In genomic region chr3:105052937-105053697, GRCm38 (mm10) we compare ENCODE assay signal across 8 mouse cellular contexts. TPM values are rescaled to one million over a fixed set of nuclear protein-coding genes. Genes with fewer than 3 reads are reported as not detected.
A peak's percentile ranks its signal among the peaks of the same experiment; 100 is the strongest.
DNase-seq lines count a peak whose midpoint lies in the region; ATAC-seq and TF ChIP-seq lines count a peak whose summit lies in the region.

Cttnbp2nl (minus strand) TSS chr3:105053146.

- H3ac ChIP-seq in C2C12 (ENCODE audit: control insufficient read depth, insufficient read length, low read depth), result peak within 1 kb of the TSS; percentile 84

- H3K79me2 ChIP-seq in C2C12 (ENCODE audit: control insufficient read depth, insufficient read depth), result peaks cover 46% of the 10 kb centered on the region

- peak within 1 kb of the TSS; percentile 47 to 93 for H3K27ac ChIP-seq in heart, embryonic 14.5 days (replicated peaks in 1 of 2; ENCODE audit: control insufficient read depth in 1 of 2, insufficient read depth in 1 of 2, low read depth in 2 of 2, low read length in 2 of 2)
- no peak within 1 kb of the TSS for H3K27ac ChIP-seq in liver, embryonic 13.5 days
- peak within 1 kb of the TSS; percentile 91 for H3K27ac ChIP-seq in stomach, postnatal 0 days (replicated peaks)

- DNase-seq in brain, adult 2 months (ENCODE audit: low read depth, low spot score), result peak; percentile 100
- peak; percentile 93 for DNase-seq in fibroblast of lung, adult 2 months (ENCODE audit: low read depth)
- DNase-seq in kidney, postnatal 14 days, result peak; percentile 99
- peak; percentile 76 for DNase-seq in liver, embryonic 13.5 days
- peak; percentile 94 for DNase-seq in neural tube, embryonic 10.5 days (ENCODE audit: extremely low spot score, low spot score)
- peak; percentile 98 for DNase-seq in stomach, postnatal 0 days (ENCODE audit: low spot score)

- peaks cover 41% of the 10 kb centered on the region for H3K79me3 ChIP-seq in C2C12 (ENCODE audit: low read depth)

- H3K4me2 ChIP-seq in heart, embryonic 14.5 days (ENCODE audit: low read length), result peak within 1 kb of the TSS; percentile 82
- H3K4me2 ChIP-seq in liver, embryonic 13.5 days, result peak within 1 kb of the TSS; percentile 71
- peak within 1 kb of the TSS; percentile 76 for H3K4me2 ChIP-seq in stomach, postnatal 0 days (replicated peaks; ENCODE audit: low read depth)

- TF ChIP-seq CTCF in C2C12 (IDR thresholded peaks at IDR 0.05; ENCODE audit: control insufficient read depth, insufficient read depth, insufficient read length), result no peak
- peak; percentile 20; the same call in 1 of the 2 replicates for TF ChIP-seq CTCF in stomach, postnatal 0 days (IDR thresholded peaks at IDR 0.05; ENCODE audit: low read depth)

- no peaks in the 10 kb centered on the region for H3K36me3 ChIP-seq in C2C12 (ENCODE audit: control insufficient read depth, insufficient read depth)
- H3K36me3 ChIP-seq in heart, embryonic 14.5 days (ENCODE audit: control insufficient read depth, insufficient read depth, low read length), result no peaks in the 10 kb centered on the region
- no peaks in the 10 kb centered on the region for H3K36me3 ChIP-seq in liver, embryonic 13.5 days
- no peaks in the 10 kb centered on the region for H3K36me3 ChIP-seq in stomach, postnatal 0 days (ENCODE audit: control insufficient read depth, insufficient read depth, low read length)

- peak within 1 kb of the TSS; percentile 94 for H3K9ac ChIP-seq in heart, embryonic 14.5 days (ENCODE audit: low read length)
- peak within 1 kb of the TSS; percentile 56 for H3K9ac ChIP-seq in liver, embryonic 13.5 days
- peak within 1 kb of the TSS; percentile 86 for H3K9ac ChIP-seq in stomach, postnatal 0 days (ENCODE audit: low read length)

- H3K27me3 ChIP-seq in C2C12 (ENCODE audit: control insufficient read depth, insufficient read depth, insufficient read length), result no peaks in the 10 kb centered on the region
- no peaks in the 10 kb centered on the region for H3K27me3 ChIP-seq in heart, embryonic 14.5 days (ENCODE audit: control insufficient read depth, insufficient read depth, low read length)
- H3K27me3 ChIP-seq in liver, embryonic 13.5 days, result peaks cover 53% of the 10 kb centered on the region
- H3K27me3 ChIP-seq in stomach, postnatal 0 days (ENCODE audit: control insufficient read depth, insufficient read depth, low read length), result no peaks in the 10 kb centered on the region

- H3K4me1 ChIP-seq in heart, embryonic 14.5 days (ENCODE audit: control insufficient read depth in 2 of 2, insufficient read depth in 2 of 2, low read length in 2 of 2), result peaks cover 19 to 52% of the 10 kb centered on the region in 2 experiments
- H3K4me1 ChIP-seq in liver, embryonic 13.5 days (replicated peaks), result peaks cover 7% of the 10 kb centered on the region
- peaks cover 3% of the 10 kb centered on the region for H3K4me1 ChIP-seq in stomach, postnatal 0 days (replicated peaks; ENCODE audit: control insufficient read depth, insufficient read depth)

- no peaks in the 10 kb centered on the region for H3K9me3 ChIP-seq in heart, embryonic 14.5 days (ENCODE audit: control insufficient read depth, low read length)
- no peaks in the 10 kb centered on the region for H3K9me3 ChIP-seq in liver, embryonic 13.5 days (replicated peaks)
- H3K9me3 ChIP-seq in stomach, postnatal 0 days (ENCODE audit: control insufficient read depth, low read length), result no peaks in the 10 kb centered on the region

- TF ChIP-seq EP300 in stomach, postnatal 0 days (optimal IDR thresholded peaks at IDR 0.05), result no peak

- H3K4me3 ChIP-seq in C2C12 (ENCODE audit: insufficient read depth, poor library complexity, severe bottlenecking), result peak within 1 kb of the TSS; percentile 92
- H3K4me3 ChIP-seq in heart, embryonic 14.5 days (ENCODE audit: control insufficient read depth in 1 of 2, insufficient read depth in 1 of 2, low read depth in 1 of 2, low read length in 2 of 2), result peak within 1 kb of the TSS; percentile 84 to 93
- H3K4me3 ChIP-seq in liver, embryonic 13.5 days (replicated peaks), result peak within 1 kb of the TSS; percentile 65
- peak within 1 kb of the TSS; percentile 87 for H3K4me3 ChIP-seq in stomach, postnatal 0 days (ENCODE audit: low read depth, low read length)

- peak; percentile 91 for ATAC-seq in heart, embryonic 14.5 days (ENCODE audit: insufficient number of reproducible peaks, insufficient read depth, low FRiP score, low read depth)
- ATAC-seq in liver, embryonic 13.5 days (ENCODE audit: low read depth), result peak; percentile 91
- peak; percentile 94 for ATAC-seq in stomach, postnatal 0 days (ENCODE audit: low FRiP score, low TSS enrichment)

- under 1% methylated on average over 31 of the region's 31 CpGs for WGBS in heart, embryonic 14.5 days
- 1% methylated on average over 31 of the region's 31 CpGs for WGBS in liver, embryonic 13.5 days (ENCODE audit: insufficient replicate concordance)
- under 1% methylated on average over 31 of the region's 31 CpGs for WGBS in stomach, postnatal 0 days

TF ChIP-seq in C2C12, 6 proteins besides CTCF, POLR2A, EP300 and RAD21:
- no peak for TF ChIP-seq MAX (IDR thresholded peaks at IDR 0.05)
- no peak for TF ChIP-seq MYOD1 (IDR thresholded peaks at IDR 0.05; ENCODE audit: control insufficient read depth, insufficient read length, low read depth)
- no peak for TF ChIP-seq USF1 (IDR thresholded peaks at IDR 0.05; ENCODE audit: low read depth)
- TF ChIP-seq MYOG (IDR thresholded peaks at IDR 0.05; ENCODE audit: control insufficient read depth, extremely low read depth, insufficient read length), result no peak
- TF ChIP-seq FOSL1 (IDR thresholded peaks at IDR 0.05; ENCODE audit: insufficient read depth, low read length, poor library complexity, severe bottlenecking), result no peak
- TF ChIP-seq CEBPB (IDR thresholded peaks at IDR 0.05; ENCODE audit: low read depth), result no peak
TF ChIP-seq in C2C12: peak in this region for 0.

RNA-seq across cellular contexts. Expression of gene Cttnbp2nl, which starts in this region (rescaled TPM):
- 11.2 TPM for polyA plus RNA-seq in C2C12 (2012; fragmentation: generic; extraction: Trizol)
- polyA plus RNA-seq in heart, embryonic 14.5 days (2014; fragmentation: Nextera tagmentation; extraction: Ambion mirVana), result 22.8 and 24.0 TPM in 2 replicates
- polyA plus RNA-seq in liver, embryonic 13.5 days (2015; fragmentation: Nextera tagmentation; extraction: Ambion mirVana), result 2.3 and 2.8 TPM in 2 replicates
- polyA plus RNA-seq in stomach, postnatal 0 days (2015; fragmentation: Nextera tagmentation; extraction: Ambion mirVana), result 15.5 and 17.5 TPM in 2 replicates
